Mouse (Mus musculus) hematopoietic stem cell, adult 5-6 weeks (primary cell): ENCODE measurements around the gene Pax9. TPM values are rescaled to one million over a fixed set of nuclear protein-coding genes. Genes with fewer than 3 reads are reported as not detected.

ENCODE experiments used
- total RNA-seq: library from RNA; stranded (forward); fragments of 172-1452, 232-1000 nt; gene quantifications from 2 replicates; pipeline ENCODE4 v1.2.3, GENCODE M21; 2017

Gene Pax9
- total RNA-seq, 1 experiment from 2014 or later, result not detected

Other genes starting within 250 kb of the Pax9 start
- gene Nkx2-1, start 154.9 kb upstream of the Pax9 start, total RNA-seq, result not detected in 2 replicates
- gene Nkx2-9, start 78.5 kb upstream of the Pax9 start, total RNA-seq, result not detected in 2 replicates